Mouse (Mus musculus): ENCODE measurements around the gene Zscan12.

The Zscan12 gene

GRCm38 (mm10) chr13:21362621-21363248 is at the start of gene Zscan12:
TSS of gene Zscan12 (plus strand) at chr13:21362820.
- peak; percentile 92 for DNase-seq

- DNase-seq, result no peak
Observed at GRCm38 (mm10) chr13:21312854-21313253, 49.8 kb upstream of the Zscan12 start.

- no peak for DNase-seq
Observed at GRCm38 (mm10) chr13:21313903-21314302, 48.7 kb upstream of the Zscan12 start.

GRCm38 (mm10) chr13:21320262-21320661 is 42.4 kb upstream of the Zscan12 start:
- DNase-seq, result no peak

GRCm38 (mm10) chr13:21321890-21322494 is 40.6 kb upstream of the Zscan12 start:
- peak; percentile 15 for DNase-seq

- peak; percentile 59 for DNase-seq
Observed at GRCm38 (mm10) chr13:21322509-21323375, 39.9 kb upstream of the Zscan12 start.

GRCm38 (mm10) chr13:21323405-21323804 is 39.2 kb upstream of the Zscan12 start:
- no peak for DNase-seq

GRCm38 (mm10) chr13:21326191-21326590 is 36.4 kb upstream of the Zscan12 start:
- no peak for DNase-seq

- peak; percentile 55 for DNase-seq
Observed at GRCm38 (mm10) chr13:21326657-21327211, 35.9 kb upstream of the Zscan12 start.

- no peak for DNase-seq
Observed at GRCm38 (mm10) chr13:21327424-21327823, 35.2 kb upstream of the Zscan12 start.

- no peak for DNase-seq
Observed at GRCm38 (mm10) chr13:21346610-21347009, 16.0 kb upstream of the Zscan12 start, which contains the start of gene Olfr1367. TSS of gene Olfr1367 (plus strand) at chr13:21346910.

- no peak for DNase-seq
Observed at GRCm38 (mm10) chr13:21350593-21350992, 12.0 kb upstream of the Zscan12 start.

- peak; percentile 12 for DNase-seq
Observed at GRCm38 (mm10) chr13:21363719-21364118, 1.1 kb downstream of the Zscan12 start.

GRCm38 (mm10) chr13:21366635-21367034 is 4.0 kb downstream of the Zscan12 start:
- DNase-seq, result no peak

- DNase-seq, result no peak
Observed at GRCm38 (mm10) chr13:21372700-21373099, 10.1 kb downstream of the Zscan12 start.

GRCm38 (mm10) chr13:21377773-21378172 is 15.2 kb downstream of the Zscan12 start:
- DNase-seq, result no peak

GRCm38 (mm10) chr13:21395211-21395610 is 32.6 kb downstream of the Zscan12 start:
- DNase-seq, result no peak

GRCm38 (mm10) chr13:21395623-21396022 is 33.0 kb downstream of the Zscan12 start:
- no peak for DNase-seq

- peak; percentile 37 for DNase-seq
Observed at GRCm38 (mm10) chr13:21396048-21396447, 33.4 kb downstream of the Zscan12 start.

- DNase-seq, result no peak
Observed at GRCm38 (mm10) chr13:21397486-21397885, 34.9 kb downstream of the Zscan12 start.

- DNase-seq, result no peak
Observed at GRCm38 (mm10) chr13:21401166-21401565, 38.5 kb downstream of the Zscan12 start.

GRCm38 (mm10) chr13:21401636-21402286 is 39.1 kb downstream of the Zscan12 start:
- DNase-seq, result no peak

All from cerebellum, adult 11-12 months (tissue).